Mouse (Mus musculus) heart, embryonic 15.5 days (tissue): ENCODE measurements around the gene Slc12a7. TPM values are rescaled to one million over a fixed set of nuclear protein-coding genes. Genes with fewer than 3 reads are reported as not detected.
A peak's percentile ranks its signal among the peaks of the same experiment; 100 is the strongest.

ENCODE experiments used
- ATAC-seq: fragments of 200-750 bp; cut with Nextera tagmentation; replicated peaks from 2 replicates; pipeline ENCODE4 v1.8.0; 2017; ENCODE audit warnings: low read depth, moderate TSS enrichment; ENCODE audit not compliant: insufficient number of reproducible peaks, insufficient read depth, low FRiP score
- H3K27ac ChIP-seq: fragments of 300-500 bp; sonication (generic); 2 replicates; pipeline ENCODE4 v1.5.1; 2015; ENCODE audit warnings: mild to moderate bottlenecking, inconsistent platforms
- H3K27me3 ChIP-seq: fragments of 300-500 bp; sonication (generic); 2 replicates; pipeline ENCODE4 v1.6.1; 2015; ENCODE audit warnings: inconsistent platforms
- H3K36me3 ChIP-seq: fragments of 300-500 bp; sonication (generic); 2 replicates; pipeline ENCODE4 v1.6.1; 2015; ENCODE audit warnings: mild to moderate bottlenecking, inconsistent platforms
- H3K4me1 ChIP-seq: fragments of 300-500 bp; sonication (generic); replicated peaks from 2 replicates; pipeline ENCODE4 v1.6.1; 2015; ENCODE audit warnings: inconsistent platforms
- H3K4me2 ChIP-seq: fragments of 300-500 bp; sonication (generic); 2 replicates; pipeline ENCODE4 v1.6.1; 2015; ENCODE audit warnings: inconsistent platforms, mild to moderate bottlenecking, moderate library complexity
- H3K4me3 ChIP-seq: fragments of 300-500 bp; sonication (generic); 2 replicates; pipeline ENCODE4 v1.5.1; 2015; ENCODE audit warnings: mild to moderate bottlenecking, inconsistent platforms
- H3K9ac ChIP-seq: fragments of 300-500 bp; sonication (generic); 2 replicates; pipeline ENCODE4 v1.6.1; 2015; ENCODE audit warnings: mild to moderate bottlenecking, inconsistent platforms
- H3K9me3 ChIP-seq: fragments of 300-500 bp; sonication (generic); replicated peaks from 2 replicates; pipeline ENCODE4 v1.6.1; 2016; ENCODE audit warnings: inconsistent platforms
- WGBS: fragments of 180-500 bp; shearing (Covaris S2); methylation state at CpG from one replicate; pipeline ENCODE4 v1.1.7; 2015; ENCODE audit warnings: mixed read lengths; 5-methylcytosine and 5-hydroxymethylcytosine counted together
- polyA plus RNA-seq: library from polyadenylated mRNA; unstranded; fragments of >200 nt; fragmentation: Nextera tagmentation; extraction: Ambion mirVana; gene quantifications from 2 replicates; pipeline ENCODE4 v1.2.1, GENCODE M21; 2015

The Slc12a7 gene
- polyA plus RNA-seq = 37.1 and 37.7 TPM in 2 replicates

DNA sequence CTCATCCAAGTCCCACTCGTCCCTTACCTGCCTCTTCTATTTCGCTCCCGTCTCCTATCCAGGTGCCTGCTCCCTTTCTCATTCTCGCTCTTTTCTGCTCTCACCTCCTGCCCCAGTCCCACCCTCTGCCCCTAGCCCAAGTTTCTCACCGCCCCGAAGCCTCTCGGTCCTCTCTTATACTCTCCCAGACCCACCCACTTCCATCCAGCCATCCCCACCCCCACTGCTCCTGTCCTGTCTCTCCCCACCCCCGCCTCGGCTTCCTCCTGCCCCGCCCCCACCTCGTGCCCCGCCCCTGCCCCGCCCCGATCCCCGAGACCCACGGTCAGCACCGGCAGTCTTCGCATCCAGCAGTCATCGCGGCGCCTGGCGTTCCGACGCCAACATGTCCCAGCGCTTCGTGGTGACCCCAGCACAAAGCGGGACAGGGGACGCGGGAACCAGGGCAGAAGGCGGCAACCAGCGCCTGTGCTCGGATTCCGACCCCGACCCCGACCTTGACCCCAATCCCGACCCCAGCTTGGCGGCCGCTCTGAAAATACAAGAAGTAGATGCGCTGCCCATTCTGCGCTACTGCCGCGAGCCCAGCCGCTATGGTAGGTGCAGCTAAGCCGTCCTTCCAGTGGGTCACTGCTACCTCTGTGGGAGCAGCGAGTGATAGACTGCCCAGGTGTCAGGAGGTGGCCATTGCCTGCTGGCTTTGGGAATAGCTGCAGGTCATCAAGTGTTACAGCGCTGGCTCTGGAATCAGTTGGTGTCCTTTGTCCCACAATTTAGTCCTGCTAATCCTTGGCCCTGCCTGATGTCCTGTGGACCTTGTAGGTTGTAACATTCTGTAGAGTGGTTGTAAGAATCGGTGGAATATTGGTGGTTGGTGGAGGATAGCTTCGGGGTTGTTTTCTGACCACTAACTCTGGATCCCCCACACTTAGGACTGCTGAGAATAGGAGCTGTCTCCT, at the start of gene Slc12a7:
Slc12a7 (plus strand) TSS at position 353 of the 959 bp plus-strand sequence.
- ATAC-seq = peak; percentile 59
- Histone ChIP-seq H3K4me2 (peak within 1 kb of the TSS; percentile 78), H3K4me3 (peak within 1 kb of the TSS; percentile 44), H3K9ac (peak within 1 kb of the TSS; percentile 40; the same call in 1 of the 2 replicates), H3K36me3 (no peaks in the 10 kb centered on the region), H3K9me3 (no peaks in the 10 kb centered on the region), H3K27ac (no peak within 1 kb of the TSS), H3K27me3 (peaks cover 19% of the 10 kb centered on the region), H3K4me1 (peaks cover 25% of the 10 kb centered on the region)
- WGBS = 6% methylated on average over 47 of the region's 48 CpGs

GRCm38 (mm10) chr13:73683682-73684081, 49.2 kb upstream of the Slc12a7 start:
- Histone ChIP-seq H3K27me3 (no peaks in the 10 kb centered on the region), H3K9ac (no peak overlapping the region), H3K4me2 (no peak overlapping the region), H3K9me3 (no peaks in the 10 kb centered on the region), H3K27ac (no peak overlapping the region), H3K4me3 (no peak overlapping the region), H3K4me1 (no peaks in the 10 kb centered on the region), H3K36me3 (no peaks in the 10 kb centered on the region)
- WGBS = 65% methylated on average over 11 of the region's 11 CpGs
- ATAC-seq = no peak; the same call in 1 of the 2 replicates

- ATAC-seq = no peak
- no peaks in the 10 kb centered on the region for H3K4me1 ChIP-seq
- H3K9me3 ChIP-seq = no peaks in the 10 kb centered on the region
- no peak overlapping the region for H3K27ac ChIP-seq
- no peak overlapping the region for H3K4me3 ChIP-seq
- no peak overlapping the region for H3K9ac ChIP-seq
- 68% methylated on average over 1 of the region's 1 CpGs for WGBS
- no peak overlapping the region for H3K4me2 ChIP-seq
- H3K36me3 ChIP-seq = no peaks in the 10 kb centered on the region
- H3K27me3 ChIP-seq = no peaks in the 10 kb centered on the region
Measured at GRCm38 (mm10) chr13:73684412-73684811, 48.5 kb upstream of the Slc12a7 start.

DNA sequence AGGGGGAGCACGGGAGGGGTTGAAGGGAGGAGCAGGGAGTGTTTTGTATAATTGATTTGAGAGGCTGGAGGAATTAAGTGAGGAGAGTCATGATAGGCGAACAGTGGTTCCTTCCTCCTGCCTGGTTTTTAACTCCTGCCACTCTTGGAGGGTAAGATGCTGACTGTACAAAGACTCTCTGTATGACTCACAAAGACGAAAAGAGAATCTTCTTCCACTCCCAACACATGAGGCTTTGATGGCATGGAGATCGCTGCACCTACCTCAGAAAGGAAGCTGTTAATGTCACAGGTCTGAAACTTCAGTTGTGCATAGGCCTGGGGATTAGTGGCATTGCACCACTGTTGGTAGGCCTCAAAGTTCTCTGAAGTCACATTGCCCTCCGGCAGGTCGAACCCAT, 47.4 kb upstream of the Slc12a7 start:
- no peak overlapping the region for H3K9ac ChIP-seq
- H3K9me3 ChIP-seq = no peaks in the 10 kb centered on the region
- H3K36me3 ChIP-seq = no peaks in the 10 kb centered on the region
- no peak overlapping the region for H3K4me3 ChIP-seq
- WGBS = 74% methylated on average over 6 of the region's 6 CpGs
- no peaks in the 10 kb centered on the region for H3K4me1 ChIP-seq
- H3K27me3 ChIP-seq = peaks cover 2% of the 10 kb centered on the region; the same call in 1 of the 2 replicates
- ATAC-seq = no peak
- H3K27ac ChIP-seq = no peak overlapping the region
- no peak overlapping the region for H3K4me2 ChIP-seq

- no peaks in the 10 kb centered on the region for H3K9me3 ChIP-seq
- H3K27me3 ChIP-seq = peaks cover 4% of the 10 kb centered on the region
- ATAC-seq = no peak
- no peak overlapping the region for H3K4me2 ChIP-seq
- H3K4me3 ChIP-seq = no peak overlapping the region
- H3K4me1 ChIP-seq = no peaks in the 10 kb centered on the region
- no peak overlapping the region for H3K27ac ChIP-seq
- 51% methylated on average over 3 of the region's 3 CpGs for WGBS
- no peaks in the 10 kb centered on the region for H3K36me3 ChIP-seq
- H3K9ac ChIP-seq = no peak overlapping the region
Measured at GRCm38 (mm10) chr13:73687601-73688000, 45.3 kb upstream of the Slc12a7 start.

DNA sequence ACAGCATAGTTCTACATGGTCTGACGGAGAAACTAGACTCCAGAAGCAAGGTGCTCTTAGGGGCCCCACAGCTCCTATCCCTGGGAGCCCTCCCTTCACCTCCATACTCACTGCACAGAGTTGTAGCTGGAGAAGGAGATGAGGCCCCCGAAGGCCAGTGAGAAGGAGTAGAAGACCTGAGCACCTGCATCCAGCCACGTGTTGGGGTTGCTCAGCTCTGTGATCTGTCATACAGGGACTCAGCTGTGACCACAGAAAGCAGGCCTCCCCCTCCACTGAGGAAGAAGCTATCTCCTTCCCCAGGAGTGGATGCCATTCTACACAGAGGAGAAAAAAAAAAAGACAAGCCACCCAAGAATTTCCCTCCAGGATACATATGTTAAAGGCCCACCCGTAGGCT, 44.0 kb upstream of the Slc12a7 start:
- no peak for ATAC-seq
- Histone ChIP-seq H3K27ac (no peak overlapping the region), H3K4me3 (no peak overlapping the region), H3K27me3 (peaks cover 4% of the 10 kb centered on the region), H3K9me3 (no peaks in the 10 kb centered on the region), H3K9ac (no peak overlapping the region), H3K36me3 (no peaks in the 10 kb centered on the region), H3K4me1 (no peaks in the 10 kb centered on the region), H3K4me2 (no peak overlapping the region)
- 62% methylated on average over 4 of the region's 4 CpGs for WGBS

DNA sequence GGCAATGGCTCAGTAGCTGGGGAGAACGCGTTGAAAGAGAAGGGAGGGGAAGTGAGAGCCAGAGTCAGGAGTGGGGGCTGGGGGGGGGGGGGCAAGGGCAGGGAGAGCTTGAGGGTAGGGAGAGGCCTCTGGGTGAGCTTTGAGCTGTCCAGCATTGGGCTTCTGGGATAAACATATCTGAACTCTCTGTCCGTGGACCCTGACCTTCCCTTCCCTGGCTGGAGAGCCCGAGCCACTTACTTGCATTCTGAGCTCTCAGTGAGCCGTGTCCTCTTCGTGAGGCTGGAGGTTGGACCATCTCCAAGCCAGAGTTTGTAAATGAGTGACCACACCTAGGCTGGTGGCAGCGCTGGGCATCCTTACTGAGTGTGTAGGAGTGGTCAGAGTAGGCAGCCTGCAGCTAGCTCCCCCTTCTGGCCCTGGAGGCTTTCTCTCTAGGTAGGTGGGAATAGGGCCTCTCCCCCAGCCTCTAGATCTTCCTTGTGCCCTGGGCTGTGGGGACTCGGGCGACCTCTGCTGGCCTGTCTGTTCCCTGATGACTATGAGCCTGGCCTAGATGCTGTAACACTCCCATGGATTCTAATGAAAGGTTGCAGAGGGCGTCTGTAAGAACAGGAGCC, 40.5 kb upstream of the Slc12a7 start:
- WGBS = 31% methylated on average over 10 of the region's 10 CpGs

GRCm38 (mm10) chr13:73693333-73693732, 39.6 kb upstream of the Slc12a7 start:
- Histone ChIP-seq H3K27ac (no peak overlapping the region), H3K4me2 (no peak overlapping the region), H3K4me3 (no peak overlapping the region), H3K27me3 (peaks cover 4% of the 10 kb centered on the region), H3K9me3 (no peaks in the 10 kb centered on the region), H3K9ac (no peak overlapping the region), H3K4me1 (no peaks in the 10 kb centered on the region), H3K36me3 (no peaks in the 10 kb centered on the region)
- WGBS = 67% methylated on average over 2 of the region's 2 CpGs
- no peak for ATAC-seq

More for the DNA sequence above, 40.5 kb upstream of the Slc12a7 start:
- Histone ChIP-seq H3K36me3 (no peaks in the 10 kb centered on the region), H3K27me3 (peaks cover 4% of the 10 kb centered on the region), H3K9me3 (no peaks in the 10 kb centered on the region), H3K4me1 (no peaks in the 10 kb centered on the region), H3K9ac (no peak overlapping the region), H3K27ac (no peak overlapping the region), H3K4me2 (no peak overlapping the region), H3K4me3 (no peak overlapping the region)
- ATAC-seq = peak; percentile 56

GRCm38 (mm10) chr13:73694972-73695371, 37.9 kb upstream of the Slc12a7 start:
- no peak overlapping the region for H3K27ac ChIP-seq
- H3K9me3 ChIP-seq = no peaks in the 10 kb centered on the region
- no peak overlapping the region for H3K4me3 ChIP-seq
- no peaks in the 10 kb centered on the region for H3K36me3 ChIP-seq
- H3K9ac ChIP-seq = no peak overlapping the region
- no peak for ATAC-seq
- 62% methylated on average over 1 of the region's 1 CpGs for WGBS
- no peaks in the 10 kb centered on the region for H3K4me1 ChIP-seq
- peaks cover 4% of the 10 kb centered on the region for H3K27me3 ChIP-seq
- H3K4me2 ChIP-seq = no peak overlapping the region

DNA sequence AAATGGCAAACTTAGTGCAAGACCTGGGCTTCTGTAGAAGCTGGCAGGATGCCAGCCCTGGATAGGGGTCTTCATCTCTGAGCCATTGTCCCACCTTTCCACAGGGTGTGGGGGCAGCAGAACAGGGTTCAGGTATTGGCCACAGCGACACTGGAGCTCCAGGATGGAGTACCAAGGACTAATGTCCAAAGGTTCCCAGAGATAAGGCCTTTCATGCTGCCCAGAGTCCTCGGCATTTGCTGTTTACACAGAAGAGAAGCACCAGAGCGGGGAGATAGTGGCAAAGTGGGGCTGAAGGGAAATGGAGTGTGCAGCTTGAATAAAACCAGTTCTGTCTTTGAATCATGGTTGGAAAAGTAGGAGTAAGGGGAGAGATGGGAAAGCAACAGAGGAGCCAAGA, 36.4 kb upstream of the Slc12a7 start:
- Histone ChIP-seq H3K27ac (no peak overlapping the region), H3K4me3 (no peak overlapping the region), H3K36me3 (no peaks in the 10 kb centered on the region), H3K4me2 (no peak overlapping the region), H3K9me3 (no peaks in the 10 kb centered on the region), H3K27me3 (no peaks in the 10 kb centered on the region), H3K4me1 (no peaks in the 10 kb centered on the region), H3K9ac (no peak overlapping the region)
- WGBS = 57% methylated on average over 3 of the region's 3 CpGs
- no peak for ATAC-seq

DNA sequence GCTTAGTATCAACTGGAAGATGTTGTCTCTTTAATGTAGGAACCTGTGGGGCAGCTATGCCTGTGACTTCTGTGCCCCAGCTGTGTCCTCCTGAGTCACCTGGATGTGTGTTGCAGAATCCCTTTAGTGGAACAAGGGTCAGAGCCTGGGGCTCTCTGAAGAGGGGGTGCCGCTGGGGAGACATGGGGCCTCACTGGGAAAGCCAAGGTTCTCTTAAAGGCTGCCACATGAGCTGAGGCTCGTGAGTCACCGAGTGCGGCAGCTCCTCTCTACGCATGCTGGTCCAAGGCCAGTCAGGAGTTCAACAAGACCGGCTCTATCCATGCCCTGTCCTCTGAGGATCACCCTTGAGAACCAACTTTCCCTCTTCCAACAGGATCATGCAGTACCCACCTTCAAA, 33.2 kb upstream of the Slc12a7 start:
- no peaks in the 10 kb centered on the region for H3K27me3 ChIP-seq
- no peak overlapping the region for H3K9ac ChIP-seq
- no peak overlapping the region for H3K27ac ChIP-seq
- H3K4me1 ChIP-seq = no peaks in the 10 kb centered on the region
- no peaks in the 10 kb centered on the region for H3K9me3 ChIP-seq
- no peak for ATAC-seq
- H3K4me3 ChIP-seq = no peak overlapping the region
- no peak overlapping the region for H3K4me2 ChIP-seq
- H3K36me3 ChIP-seq = no peaks in the 10 kb centered on the region
- 88% methylated on average over 6 of the region's 6 CpGs for WGBS
